Comparison of ENCODE assay signal across 1 mouse cellular context in the genomic region with DNA sequence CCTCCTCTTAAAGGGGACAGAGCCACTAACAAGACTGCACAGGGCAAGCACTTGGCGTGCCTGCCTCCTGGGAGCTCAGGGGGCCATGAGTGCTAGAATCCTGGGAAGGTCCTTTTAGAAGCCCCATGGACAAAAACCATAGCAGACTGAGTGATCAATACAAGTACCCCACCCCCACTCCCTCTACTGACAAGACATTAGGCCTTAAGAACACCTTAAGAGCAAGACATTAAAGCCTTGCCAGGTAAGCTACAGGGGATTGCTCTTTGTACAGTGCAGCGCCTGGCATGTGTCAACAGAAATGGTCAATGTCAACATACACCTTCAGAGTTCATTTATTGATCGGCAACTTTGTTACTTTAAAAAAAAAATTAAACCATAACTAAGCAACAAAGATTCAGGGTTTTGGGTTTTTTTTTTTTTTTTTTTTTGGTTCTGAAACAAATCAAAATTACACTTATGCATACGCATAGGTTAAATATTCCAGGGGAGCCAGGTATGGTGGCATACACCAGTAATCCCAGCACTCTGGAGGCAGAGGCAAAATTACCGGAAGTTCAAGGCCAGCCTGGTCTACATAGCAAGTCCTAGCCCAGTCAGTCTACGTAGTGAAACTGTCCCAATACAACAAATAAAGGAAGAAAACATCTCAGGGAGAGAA.
TF ChIP-seq lines count a peak whose summit lies in the region.

No protein-coding gene starts in this region.

TF ChIP-seq in CH12.LX, 34 proteins besides CTCF, POLR2A, EP300 and RAD21:
- no peak for TF ChIP-seq MEF2A (IDR thresholded peaks at IDR 0.05; ENCODE audit: borderline replicate concordance, low read depth, low read length)
- TF ChIP-seq SIN3A (IDR thresholded peaks at IDR 0.05; ENCODE audit: low read length): peak; percentile 69; the same call in 1 of the 2 replicates
- TF ChIP-seq MXI1 (IDR thresholded peaks at IDR 0.05; ENCODE audit: low read depth, low read length): peak; percentile 47; the same call in 1 of the 2 replicates
- no peak for TF ChIP-seq JUN (IDR thresholded peaks at IDR 0.05; ENCODE audit: insufficient read depth, low read depth, low read length)
- TF ChIP-seq ELF1 (IDR thresholded peaks at IDR 0.05; ENCODE audit: low read depth, low read length): 0 out of 2 replicates have a peak, but pooled peaks have one; percentile 30
- no peak for TF ChIP-seq SMC3 (IDR thresholded peaks at IDR 0.05; ENCODE audit: low read depth, low read length)
- no peak for TF ChIP-seq ETS1 (conservative IDR thresholded peaks at IDR 0.05; ENCODE audit: low read depth, low read length)
- peak; percentile 63; the same call in 1 of the 2 replicates for TF ChIP-seq CHD1 (IDR thresholded peaks at IDR 0.05; ENCODE audit: low read depth, low read length)
- no peak for TF ChIP-seq PAX5 (IDR thresholded peaks at IDR 0.05; ENCODE audit: low read length)
- no peak for TF ChIP-seq MAZ (IDR thresholded peaks at IDR 0.05; ENCODE audit: low read depth, low read length)
- peak; percentile 70 for TF ChIP-seq ZNF384 (IDR thresholded peaks at IDR 0.05; ENCODE audit: low read depth, low read length)
- no peak for TF ChIP-seq KAT2A (IDR thresholded peaks at IDR 0.05; ENCODE audit: insufficient replicate concordance, low read length)
- TF ChIP-seq MAX (IDR thresholded peaks at IDR 0.05; ENCODE audit: low read length): no peak
TF ChIP-seq in CH12.LX: peak in this region for 5.
